Mouse (Mus musculus) testis, adult 2 months (tissue): ENCODE measurements around the gene Gm21973.

Experiments used
- CTCF ChIP-seq: fragments of 200-500 bp; IDR thresholded peaks from 2 replicates; pipeline ENCODE4 v1.5.1; 2012; ENCODE audit warnings: low read depth, mild to moderate bottlenecking, inconsistent platforms, low read length, moderate library complexity; ENCODE audit not compliant: control insufficient read depth, insufficient read depth, insufficient replicate concordance
- POLR2A ChIP-seq: fragments of 200-500 bp; IDR thresholded peaks from 2 replicates; pipeline ENCODE4 v1.6.1; 2012; ENCODE audit warnings: low read depth, mild to moderate bottlenecking, inconsistent platforms, low read length, moderate library complexity; ENCODE audit not compliant: control insufficient read depth

DNA sequence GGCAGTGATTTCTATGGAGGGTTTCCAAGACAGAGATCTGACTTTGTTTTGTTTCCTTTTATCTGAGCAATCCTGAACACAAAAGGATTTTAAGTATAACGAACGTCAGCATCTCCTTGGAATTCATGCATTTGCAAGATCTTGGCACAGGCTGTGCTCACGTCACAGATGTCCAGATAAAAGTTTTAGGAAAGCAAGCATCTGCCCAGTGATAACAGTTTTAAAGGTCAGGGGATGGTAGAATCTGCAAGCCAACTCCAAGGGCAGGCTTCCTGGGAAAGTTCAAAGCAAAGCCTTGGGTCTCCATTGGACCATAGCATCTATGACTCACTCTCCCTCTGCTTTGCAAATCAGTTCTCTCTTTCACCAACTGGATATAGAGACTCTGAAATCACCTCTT lies 5.4 kb downstream of the Gm21973 start:
- TF ChIP-seq CTCF: no peak
- no peak for TF ChIP-seq POLR2A
